Mouse (Mus musculus) ES-E14 (cell line): ENCODE measurements around the gene Loxl1.

Source experiments
- HCFC1 ChIP-seq: IDR thresholded peaks from 2 replicates; pipeline ENCODE4 v1.6.1; 2012; ENCODE audit warnings: low read length, inconsistent platforms, borderline replicate concordance; ENCODE audit not compliant: insufficient read depth
- MAFK ChIP-seq: IDR thresholded peaks from 2 replicates; pipeline ENCODE4 v1.6.1; 2014; ENCODE audit warnings: mild to moderate bottlenecking, low read depth, low read length, inconsistent platforms; ENCODE audit not compliant: insufficient read depth
- ZNF384 ChIP-seq: IDR thresholded peaks from 2 replicates; pipeline ENCODE4 v1.6.1; 2012; ENCODE audit warnings: low read depth, low read length, inconsistent platforms

GRCm38 (mm10) chr9:58246083-58246591, 66.8 kb downstream of the Loxl1 start:
- no peak for TF ChIP-seq ZNF384
- TF ChIP-seq HCFC1, result no peak
- TF ChIP-seq MAFK, result no peak
